Mouse (Mus musculus) forebrain, embryonic 11.5 days (tissue): Measurements from ENCODE around the gene Il23a. TPM values are rescaled to one million over a fixed set of nuclear protein-coding genes. Genes with fewer than 3 reads are reported as not detected.
"Not testable (repeated sequence)": the region's sequence is repeated elsewhere in the genome, so short reads cannot be mapped to it uniquely, and the experiment has no call there.

Experiments
- ATAC-seq: fragments of 200-750 bp; cut with Nextera tagmentation; replicated peaks from 2 replicates; pipeline ENCODE4 v1.8.0; 2017; ENCODE audit warnings: moderate TSS enrichment; ENCODE audit not compliant: low FRiP score
- DNase-seq: peaks from one replicate; pipeline ENCODE4 v3.0.0-alpha.2; 2017; ENCODE audit warnings: low spot score
- H3K27ac ChIP-seq: fragments of 300-500 bp; sonication (generic); 2 replicates; pipeline ENCODE4 v1.5.1; 2014; ENCODE audit warnings: low read depth, low read length
- H3K27me3 ChIP-seq: fragments of 300-500 bp; sonication (generic); 2 replicates; pipeline ENCODE4 v1.6.1; 2014; ENCODE audit warnings: mild to moderate bottlenecking, low read length, mixed read lengths; ENCODE audit not compliant: control insufficient read depth, insufficient read depth
- H3K36me3 ChIP-seq: fragments of 300-500 bp; sonication (generic); 2 replicates; pipeline ENCODE4 v1.6.1; 2014; ENCODE audit warnings: mild to moderate bottlenecking, low read length, moderate library complexity, mixed read lengths; ENCODE audit not compliant: control insufficient read depth, insufficient read depth
- H3K4me1 ChIP-seq: fragments of 300-500 bp; sonication (generic); replicated peaks from 2 replicates; pipeline ENCODE4 v1.6.1; 2014; ENCODE audit warnings: low read length, mixed read lengths; ENCODE audit not compliant: control insufficient read depth, insufficient read depth
- H3K4me2 ChIP-seq: fragments of 300-500 bp; sonication (generic); 2 replicates; pipeline ENCODE4 v1.6.1; 2014; ENCODE audit warnings: low read depth, mild to moderate bottlenecking, low read length, moderate library complexity, mixed read lengths; ENCODE audit not compliant: severe bottlenecking
- H3K4me3 ChIP-seq: fragments of 300-500 bp; sonication (generic); 2 replicates; pipeline ENCODE4 v1.5.1; 2014; ENCODE audit warnings: low read depth, low read length
- H3K9ac ChIP-seq: fragments of 300-500 bp; sonication (generic); 2 replicates; pipeline ENCODE4 v1.6.1; 2014; ENCODE audit warnings: low read length
- H3K9me3 ChIP-seq: fragments of 300-500 bp; sonication (generic); 2 replicates; pipeline ENCODE4 v1.6.1; 2016; ENCODE audit warnings: low read length, mixed read lengths; ENCODE audit not compliant: control insufficient read depth
- WGBS: fragments of 180-500 bp; shearing (Covaris S2); extraction: QIAGEN DNeasy Blood & Tissue Kit; methylation state at CpG from one replicate; pipeline ENCODE4 v1.1.7; 2014; 5-methylcytosine and 5-hydroxymethylcytosine counted together
- polyA plus RNA-seq: library from polyadenylated mRNA; unstranded; fragments of >200 nt; fragmentation: Nextera tagmentation; extraction: Ambion mirVana; gene quantifications from 2 replicates; pipeline ENCODE4 v1.2.1, GENCODE M21; 2014

Il23a gene
- polyA plus RNA-seq, 1 experiment from 2014 or later, result not detected

GRCm38 (mm10) chr10:128298243-128298642 lies 309 bp downstream of the Il23a start:
- no peaks in the 10 kb centered on the region for H3K36me3 ChIP-seq
- no peak overlapping the region for H3K27ac ChIP-seq
- no peak overlapping the region for H3K4me2 ChIP-seq
- no peaks in the 10 kb centered on the region for H3K9me3 ChIP-seq
- H3K4me1 ChIP-seq, result peaks cover 2% of the 10 kb centered on the region; the same call in 1 of the 2 replicates
- H3K9ac ChIP-seq, result no peak overlapping the region
- WGBS, result 76% methylated on average over 6 of the region's 6 CpGs
- no peak for ATAC-seq
- DNase-seq, result no peak
- no peaks in the 10 kb centered on the region for H3K27me3 ChIP-seq
- H3K4me3 ChIP-seq, result no peak overlapping the region

- no peak overlapping the region for H3K9ac ChIP-seq
- no peak overlapping the region for H3K27ac ChIP-seq
- H3K4me1 ChIP-seq, result peaks cover 2% of the 10 kb centered on the region; the same call in 1 of the 2 replicates
- no peak overlapping the region for H3K4me2 ChIP-seq
- WGBS, result 87% methylated on average over 11 of the region's 11 CpGs
- ATAC-seq (no peak), DNase-seq (no peak)
- H3K27me3 ChIP-seq, result no peaks in the 10 kb centered on the region
- H3K36me3 ChIP-seq, result no peaks in the 10 kb centered on the region
- H3K9me3 ChIP-seq, result no peaks in the 10 kb centered on the region
- H3K4me3 ChIP-seq, result no peak overlapping the region
Observed at GRCm38 (mm10) chr10:128297622-128298021, 930 bp downstream of the Il23a start.

DNA sequence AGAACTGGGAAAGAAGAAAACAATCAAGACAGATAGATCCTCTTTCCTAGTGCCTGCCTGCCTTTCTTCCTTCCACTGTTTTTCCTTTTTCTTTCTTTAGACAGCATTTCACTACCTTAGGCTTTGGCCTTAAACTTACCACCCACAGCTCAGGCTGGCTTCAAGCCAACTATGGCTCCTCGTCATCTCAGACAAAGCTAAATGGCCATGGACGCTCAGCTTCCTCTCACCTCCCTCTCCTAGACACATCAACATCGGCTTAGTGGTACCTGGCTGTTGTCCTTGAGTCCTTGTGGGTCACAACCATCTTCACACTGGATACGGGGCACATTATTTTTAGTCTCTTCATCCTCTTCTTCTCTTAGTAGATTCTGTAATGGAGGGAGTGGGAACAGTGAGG lies 1.3 kb downstream of the Il23a start:
- Histone ChIP-seq H3K27ac (no peak overlapping the region), H3K4me2 (no peak overlapping the region), H3K9ac (no peak overlapping the region), H3K9me3 (no peaks in the 10 kb centered on the region), H3K27me3 (no peaks in the 10 kb centered on the region), H3K4me1 (peaks cover under 1% of the 10 kb centered on the region; the same call in 1 of the 2 replicates), H3K36me3 (no peaks in the 10 kb centered on the region), H3K4me3 (no peak overlapping the region)
- DNase-seq (no peak), ATAC-seq (no peak)
- 82% methylated on average over 4 of the region's 4 CpGs for WGBS

DNA sequence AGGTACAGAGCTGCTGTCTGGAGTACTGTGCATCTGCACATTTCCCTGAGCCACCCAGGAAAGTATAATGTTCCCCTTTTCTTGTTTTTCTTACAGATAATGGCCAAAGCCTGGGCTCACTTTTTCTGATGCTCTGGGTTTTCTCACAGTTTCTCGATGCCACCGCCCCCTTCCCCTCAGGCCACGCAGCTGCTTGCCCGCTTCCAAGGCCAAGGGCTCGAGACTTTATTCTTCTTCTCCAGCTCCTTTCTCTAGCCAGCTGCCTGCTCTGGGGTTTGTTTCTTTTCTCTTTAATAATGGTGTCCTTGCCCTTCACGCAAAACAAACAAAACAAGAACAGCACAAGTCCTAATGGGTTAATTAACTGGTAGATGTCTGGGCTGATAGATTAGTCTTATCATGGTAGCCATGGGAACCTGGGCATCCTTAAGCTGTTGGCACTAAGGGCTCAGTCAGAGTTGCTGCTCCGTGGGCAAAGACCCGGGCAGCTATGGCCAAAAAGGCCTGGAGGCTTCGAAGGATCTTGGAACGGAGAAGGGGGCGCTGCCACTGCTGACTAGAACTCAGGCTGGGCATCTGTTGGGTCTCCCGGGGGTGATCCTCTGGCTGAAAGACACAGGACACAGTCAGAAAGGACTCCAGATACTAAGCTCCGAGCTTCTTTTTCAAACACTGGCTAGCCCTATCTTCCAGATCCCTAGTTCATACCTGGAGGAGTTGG lies 2.0 kb downstream of the Il23a start:
- Histone ChIP-seq H3K9me3 (no peaks in the 10 kb centered on the region), H3K4me2 (no peak overlapping the region), H3K27ac (no peak overlapping the region), H3K4me1 (no peaks in the 10 kb centered on the region), H3K9ac (no peak overlapping the region), H3K36me3 (no peaks in the 10 kb centered on the region), H3K4me3 (no peak overlapping the region), H3K27me3 (no peaks in the 10 kb centered on the region)
- DNase-seq, result no peak
- WGBS, result 76% methylated on average over 13 of the region's 13 CpGs
- ATAC-seq, result no peak

- not testable (repeated sequence) for H3K4me1 ChIP-seq, H3K27ac ChIP-seq, H3K4me3 ChIP-seq, H3K27me3 ChIP-seq, H3K4me2 ChIP-seq, ATAC-seq, DNase-seq, H3K9ac ChIP-seq, H3K36me3 ChIP-seq, H3K9me3 ChIP-seq
- WGBS, result 78% methylated on average over 1 of the region's 1 CpGs
Observed at GRCm38 (mm10) chr10:128290594-128290993, 8.0 kb downstream of the Il23a start.

GRCm38 (mm10) chr10:128283604-128284579 lies 14.7 kb downstream of the Il23a start:
- Histone ChIP-seq H3K36me3 (peaks cover 6% of the 10 kb centered on the region; the same call in 1 of the 2 replicates), H3K27me3 (no peaks in the 10 kb centered on the region), H3K9ac (no peak overlapping the region), H3K4me1 (no peaks in the 10 kb centered on the region), H3K4me2 (no peak overlapping the region), H3K9me3 (no peaks in the 10 kb centered on the region), H3K4me3 (no peak overlapping the region), H3K27ac (no peak overlapping the region)
- peak; percentile 85 for DNase-seq
- ATAC-seq, result 0 out of 2 replicates have a peak, but pooled peaks have one; percentile 30
- 66% methylated on average over 31 of the region's 31 CpGs for WGBS

- 92% methylated on average over 20 of the region's 20 CpGs for WGBS
- peaks cover 7% of the 10 kb centered on the region; the same call in 1 of the 2 replicates for H3K36me3 ChIP-seq
- no peak for DNase-seq
Observed at GRCm38 (mm10) chr10:128282886-128283450, 15.6 kb downstream of the Il23a start.

DNA sequence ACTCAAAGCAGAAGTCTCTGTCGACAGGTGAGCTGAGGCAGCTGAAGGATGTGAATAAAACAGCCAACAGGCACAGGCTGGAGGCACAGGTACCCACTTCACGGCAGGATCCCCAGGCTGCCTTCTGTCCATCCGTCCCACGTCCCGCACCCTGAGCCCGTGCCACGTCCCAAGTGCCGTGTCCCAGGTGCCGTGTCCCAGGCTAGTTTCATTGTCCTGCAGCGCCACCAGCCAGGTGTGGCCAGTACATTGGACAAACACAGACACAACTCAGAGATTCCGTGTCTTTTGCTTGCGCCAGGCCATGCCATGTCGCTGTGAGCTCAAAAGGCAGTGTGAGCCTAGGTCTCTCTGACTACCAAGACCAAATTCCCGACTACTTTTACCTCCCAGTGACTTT lies 16.9 kb downstream of the Il23a start:
- Histone ChIP-seq H3K4me1 (no peaks in the 10 kb centered on the region), H3K36me3 (peaks cover 7% of the 10 kb centered on the region; the same call in 1 of the 2 replicates), H3K4me2 (no peak overlapping the region), H3K9me3 (no peaks in the 10 kb centered on the region), H3K27me3 (no peaks in the 10 kb centered on the region), H3K4me3 (no peak overlapping the region), H3K9ac (no peak overlapping the region), H3K27ac (no peak overlapping the region)
- ATAC-seq, result no peak
- WGBS, result 95% methylated on average over 14 of the region's 14 CpGs
- no peak for DNase-seq

More at GRCm38 (mm10) chr10:128282886-128283450, 15.6 kb downstream of the Il23a start:
- H3K9me3 ChIP-seq, result no peaks in the 10 kb centered on the region
- no peak overlapping the region for H3K9ac ChIP-seq
- H3K27ac ChIP-seq, result no peak overlapping the region
- no peaks in the 10 kb centered on the region for H3K27me3 ChIP-seq
- H3K4me1 ChIP-seq, result no peaks in the 10 kb centered on the region
- no peak for ATAC-seq
- no peak overlapping the region for H3K4me2 ChIP-seq
- no peak overlapping the region for H3K4me3 ChIP-seq
